Mouse (Mus musculus): ENCODE data around the gene Kank1.

DNA sequence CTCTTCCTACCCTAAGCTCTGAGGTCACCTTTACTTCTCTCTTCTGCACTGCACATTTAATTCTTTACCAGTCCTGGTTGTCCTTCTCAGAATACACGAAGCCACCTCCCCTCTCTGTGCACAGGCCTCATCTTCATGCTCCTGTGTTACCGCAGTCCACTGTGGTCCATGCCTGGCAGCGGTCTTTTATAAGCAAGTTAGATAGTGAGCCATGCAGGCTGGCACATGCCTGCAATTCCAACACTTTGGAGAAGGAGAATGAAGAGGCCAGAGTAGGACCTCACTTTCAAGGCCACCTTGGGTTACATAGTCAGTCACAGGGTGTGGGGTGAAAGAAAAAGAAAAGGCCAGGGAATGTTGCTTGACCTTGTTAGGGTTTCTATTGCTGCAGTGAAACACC lies 16.9 kb downstream of the Kank1 start:
- no peak for TF ChIP-seq POLR2A (IDR thresholded peaks at IDR 0.05; ENCODE audit: insufficient read depth, low read depth, low read length)
- TF ChIP-seq CTCF (IDR thresholded peaks at IDR 0.05; ENCODE audit: insufficient read depth, low read depth, low read length): no peak

Measured in olfactory bulb, adult 2 months (tissue).